Mouse (Mus musculus) heart, embryonic 15.5 days (tissue): ENCODE data around the gene Pias1. TPM values are rescaled to one million over a fixed set of nuclear protein-coding genes. Genes with fewer than 3 reads are reported as not detected.

Experiments used
- ATAC-seq: fragments of 200-750 bp; cut with Nextera tagmentation; replicated peaks from 2 replicates; pipeline ENCODE4 v1.8.0; 2017; ENCODE audit warnings: low read depth, moderate TSS enrichment; ENCODE audit not compliant: insufficient number of reproducible peaks, insufficient read depth, low FRiP score
- H3K27ac ChIP-seq: fragments of 300-500 bp; sonication (generic); 2 replicates; pipeline ENCODE4 v1.5.1; 2015; ENCODE audit warnings: mild to moderate bottlenecking, inconsistent platforms
- H3K27me3 ChIP-seq: fragments of 300-500 bp; sonication (generic); 2 replicates; pipeline ENCODE4 v1.6.1; 2015; ENCODE audit warnings: inconsistent platforms
- H3K36me3 ChIP-seq: fragments of 300-500 bp; sonication (generic); 2 replicates; pipeline ENCODE4 v1.6.1; 2015; ENCODE audit warnings: mild to moderate bottlenecking, inconsistent platforms
- H3K4me1 ChIP-seq: fragments of 300-500 bp; sonication (generic); replicated peaks from 2 replicates; pipeline ENCODE4 v1.6.1; 2015; ENCODE audit warnings: inconsistent platforms
- H3K4me2 ChIP-seq: fragments of 300-500 bp; sonication (generic); 2 replicates; pipeline ENCODE4 v1.6.1; 2015; ENCODE audit warnings: inconsistent platforms, mild to moderate bottlenecking, moderate library complexity
- H3K4me3 ChIP-seq: fragments of 300-500 bp; sonication (generic); 2 replicates; pipeline ENCODE4 v1.5.1; 2015; ENCODE audit warnings: mild to moderate bottlenecking, inconsistent platforms
- H3K9ac ChIP-seq: fragments of 300-500 bp; sonication (generic); 2 replicates; pipeline ENCODE4 v1.6.1; 2015; ENCODE audit warnings: mild to moderate bottlenecking, inconsistent platforms
- H3K9me3 ChIP-seq: fragments of 300-500 bp; sonication (generic); replicated peaks from 2 replicates; pipeline ENCODE4 v1.6.1; 2016; ENCODE audit warnings: inconsistent platforms
- WGBS: fragments of 180-500 bp; shearing (Covaris S2); methylation state at CpG from one replicate; pipeline ENCODE4 v1.1.7; 2015; ENCODE audit warnings: mixed read lengths; 5-methylcytosine and 5-hydroxymethylcytosine counted together
- polyA plus RNA-seq: library from polyadenylated mRNA; unstranded; fragments of >200 nt; fragmentation: Nextera tagmentation; extraction: Ambion mirVana; gene quantifications from 2 replicates; pipeline ENCODE4 v1.2.1, GENCODE M21; 2015

The Pias1 gene
- polyA plus RNA-seq, 1 experiment from 2014 or later = 39.2 TPM

- Histone ChIP-seq H3K9me3 (no peaks in the 10 kb centered on the region), H3K4me2 (no peak overlapping the region), H3K4me3 (no peak overlapping the region), H3K9ac (no peak overlapping the region), H3K27ac (no peak overlapping the region), H3K27me3 (no peaks in the 10 kb centered on the region), H3K36me3 (0 out of 2 replicates have a peak, but pooled peaks cover 3% of the 10 kb centered on the region), H3K4me1 (peaks cover 15% of the 10 kb centered on the region)
- 89% methylated on average over 3 of the region's 3 CpGs for WGBS
- ATAC-seq = no peak
Observed at GRCm38 (mm10) chr9:62940966-62941365, 46.8 kb downstream of the Pias1 start.

- Histone ChIP-seq H3K4me1 (peaks cover 40% of the 10 kb centered on the region), H3K4me3 (no peak overlapping the region), H3K9ac (no peak overlapping the region), H3K9me3 (no peaks in the 10 kb centered on the region), H3K27ac (peak overlapping the region; percentile 7; the same call in 1 of the 2 replicates), H3K27me3 (no peaks in the 10 kb centered on the region), H3K36me3 (no peaks in the 10 kb centered on the region), H3K4me2 (no peak overlapping the region)
- 53% methylated on average over 5 of the region's 5 CpGs for WGBS
- no peak for ATAC-seq
Observed at GRCm38 (mm10) chr9:62935854-62936253, 51.9 kb downstream of the Pias1 start.

GRCm38 (mm10) chr9:62934700-62935400 lies 52.9 kb downstream of the Pias1 start:
- Histone ChIP-seq H3K27me3 (no peaks in the 10 kb centered on the region), H3K36me3 (no peaks in the 10 kb centered on the region), H3K9ac (no peak overlapping the region), H3K9me3 (no peaks in the 10 kb centered on the region), H3K4me3 (no peak overlapping the region), H3K4me1 (peaks cover 40% of the 10 kb centered on the region), H3K27ac (no peak overlapping the region), H3K4me2 (no peak overlapping the region)
- no peak for ATAC-seq
- WGBS = 44% methylated on average over 2 of the region's 2 CpGs

GRCm38 (mm10) chr9:62932575-62933339 lies 55.0 kb downstream of the Pias1 start:
- Histone ChIP-seq H3K4me2 (no peak overlapping the region), H3K9ac (no peak overlapping the region), H3K27me3 (no peaks in the 10 kb centered on the region), H3K27ac (peak overlapping the region; percentile 70), H3K9me3 (no peaks in the 10 kb centered on the region), H3K36me3 (no peaks in the 10 kb centered on the region), H3K4me1 (peaks cover 35% of the 10 kb centered on the region), H3K4me3 (no peak overlapping the region)
- 35% methylated on average over 4 of the region's 4 CpGs for WGBS
- no peak for ATAC-seq

GRCm38 (mm10) chr9:62924886-62925610 lies 62.7 kb downstream of the Pias1 start:
- H3K27ac ChIP-seq = no peak overlapping the region
- H3K36me3 ChIP-seq = 0 out of 2 replicates have a peak, but pooled peaks cover 6% of the 10 kb centered on the region
- no peak overlapping the region for H3K4me2 ChIP-seq
- WGBS = 82% methylated on average over 2 of the region's 2 CpGs
- no peak for ATAC-seq
- no peaks in the 10 kb centered on the region for H3K4me1 ChIP-seq
- no peak overlapping the region for H3K9ac ChIP-seq
- H3K27me3 ChIP-seq = no peaks in the 10 kb centered on the region
- no peak overlapping the region for H3K4me3 ChIP-seq
- H3K9me3 ChIP-seq = no peaks in the 10 kb centered on the region

GRCm38 (mm10) chr9:62920877-62921276 lies 66.8 kb downstream of the Pias1 start:
- WGBS = 76% methylated on average over 2 of the region's 2 CpGs

GRCm38 (mm10) chr9:62917059-62917458 lies 70.7 kb downstream of the Pias1 start:
- 91% methylated on average over 1 of the region's 1 CpGs for WGBS
- H3K4me3 ChIP-seq = no peak overlapping the region
- ATAC-seq = no peak

More at GRCm38 (mm10) chr9:62920877-62921276, 66.8 kb downstream of the Pias1 start:
- no peak overlapping the region for H3K4me3 ChIP-seq
- no peak for ATAC-seq
- no peak overlapping the region for H3K4me2 ChIP-seq
- no peaks in the 10 kb centered on the region for H3K27me3 ChIP-seq
- H3K9me3 ChIP-seq = no peaks in the 10 kb centered on the region
- no peak overlapping the region for H3K9ac ChIP-seq
- no peak overlapping the region for H3K27ac ChIP-seq
- no peaks in the 10 kb centered on the region for H3K4me1 ChIP-seq
- H3K36me3 ChIP-seq = peaks cover 26% of the 10 kb centered on the region

GRCm38 (mm10) chr9:62913390-62914069 lies 74.2 kb downstream of the Pias1 start:
- no peak for ATAC-seq
- Histone ChIP-seq H3K4me1 (no peaks in the 10 kb centered on the region), H3K27ac (no peak overlapping the region), H3K36me3 (peaks cover 37% of the 10 kb centered on the region), H3K27me3 (no peaks in the 10 kb centered on the region), H3K4me2 (no peak overlapping the region), H3K9ac (no peak overlapping the region), H3K9me3 (no peaks in the 10 kb centered on the region), H3K4me3 (no peak overlapping the region)
- WGBS = 81% methylated on average over 5 of the region's 5 CpGs

More at GRCm38 (mm10) chr9:62917059-62917458, 70.7 kb downstream of the Pias1 start:
- H3K4me1 ChIP-seq = no peaks in the 10 kb centered on the region
- H3K9me3 ChIP-seq = no peaks in the 10 kb centered on the region
- peaks cover 33% of the 10 kb centered on the region for H3K36me3 ChIP-seq
- no peak overlapping the region for H3K4me2 ChIP-seq
- H3K9ac ChIP-seq = no peak overlapping the region
- H3K27me3 ChIP-seq = no peaks in the 10 kb centered on the region
- H3K27ac ChIP-seq = no peak overlapping the region

GRCm38 (mm10) chr9:62905039-62905438 lies 82.7 kb downstream of the Pias1 start:
- Histone ChIP-seq H3K4me2 (no peak overlapping the region), H3K27ac (no peak overlapping the region), H3K4me1 (no peaks in the 10 kb centered on the region), H3K9me3 (no peaks in the 10 kb centered on the region), H3K27me3 (no peaks in the 10 kb centered on the region), H3K36me3 (peaks cover 28% of the 10 kb centered on the region; the same call in 1 of the 2 replicates), H3K9ac (no peak overlapping the region), H3K4me3 (no peak overlapping the region)
- no peak for ATAC-seq
- 93% methylated on average over 8 of the region's 8 CpGs for WGBS

GRCm38 (mm10) chr9:62903841-62904240 lies 83.9 kb downstream of the Pias1 start:
- WGBS = 95% methylated on average over 2 of the region's 2 CpGs
- Histone ChIP-seq H3K4me2 (no peak overlapping the region), H3K9ac (no peak overlapping the region), H3K36me3 (peaks cover 28% of the 10 kb centered on the region; the same call in 1 of the 2 replicates), H3K9me3 (no peaks in the 10 kb centered on the region), H3K27me3 (no peaks in the 10 kb centered on the region), H3K4me3 (no peak overlapping the region), H3K27ac (no peak overlapping the region), H3K4me1 (no peaks in the 10 kb centered on the region)
- no peak for ATAC-seq

- H3K4me1 ChIP-seq = no peaks in the 10 kb centered on the region
- WGBS = 86% methylated on average over 2 of the region's 2 CpGs
- no peak overlapping the region for H3K9ac ChIP-seq
- H3K27me3 ChIP-seq = no peaks in the 10 kb centered on the region
- H3K4me3 ChIP-seq = no peak overlapping the region
- no peak overlapping the region for H3K4me2 ChIP-seq
- no peaks in the 10 kb centered on the region for H3K9me3 ChIP-seq
- ATAC-seq = no peak
- no peak overlapping the region for H3K27ac ChIP-seq
- peaks cover 24% of the 10 kb centered on the region; the same call in 1 of the 2 replicates for H3K36me3 ChIP-seq
Observed at GRCm38 (mm10) chr9:62901736-62902135, 86.0 kb downstream of the Pias1 start.
